Mouse (Mus musculus): ENCODE measurements at regions not wholly inside any gene's neighbourhood (a gene's known extent, or its start where the extent isn't known, plus 50 kb on each side); places are given as distances from the start of the nearest gene placed in this dataset.

DNA sequence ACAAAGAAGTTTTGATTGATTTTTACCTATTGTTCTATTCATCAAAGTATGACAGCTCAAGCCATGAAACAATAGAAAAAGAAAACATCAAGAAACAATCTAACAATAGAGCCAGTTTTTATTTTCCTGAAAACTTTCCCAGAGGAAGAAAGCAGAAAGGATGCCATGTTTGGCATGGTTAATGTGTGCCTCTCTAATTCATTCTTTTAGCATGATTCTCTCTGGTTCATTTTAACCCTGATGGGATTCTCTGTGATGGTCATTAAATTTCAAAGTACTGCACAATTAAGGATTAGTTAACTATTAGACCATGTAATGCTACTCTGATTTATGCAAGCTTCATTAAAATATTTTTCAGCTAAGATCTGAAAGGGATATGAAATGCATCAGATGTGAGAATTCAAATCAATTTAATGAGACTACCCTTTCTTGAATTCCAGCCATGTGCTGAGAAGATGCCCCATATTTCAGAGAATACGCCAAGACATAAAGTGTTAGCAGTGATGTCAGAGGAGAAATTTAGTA lies 3106.9 kb upstream of the Gm6569 start:
- TF ChIP-seq CTCF (IDR thresholded peaks at IDR 0.05) (no peak), EP300 (IDR thresholded peaks at IDR 0.05) (no peak)
